Mouse (Mus musculus): ENCODE data around the gene Miga2. TPM values are rescaled to one million over a fixed set of nuclear protein-coding genes. Genes with fewer than 3 reads are reported as not detected.

Gene Miga2
- polyA plus RNA-seq, 1 experiment = 6.3 TPM

- Histone ChIP-seq H3K27ac (ENCODE audit: control insufficient read depth, insufficient read depth, low read depth, low read length) (no peak overlapping the region), H3K36me3 (ENCODE audit: control insufficient read depth, insufficient read depth, low read length) (no peaks in the 10 kb centered on the region; the same call in 1 of the 2 replicates), H3K4me3 (ENCODE audit: control insufficient read depth, low read depth, low read length) (no peak overlapping the region), H3K4me1 (ENCODE audit: control insufficient read depth, insufficient read depth, low read length) (peaks cover 7% of the 10 kb centered on the region), H3K27me3 (ENCODE audit: control insufficient read depth, insufficient read depth, low read length) (no peaks in the 10 kb centered on the region)
- no peak for TF ChIP-seq POLR2A (IDR thresholded peaks at IDR 0.05; ENCODE audit: control insufficient read depth, low read depth, low read length)
- TF ChIP-seq CTCF (IDR thresholded peaks at IDR 0.05; ENCODE audit: control insufficient read depth, insufficient read depth, insufficient replicate concordance, low read depth, low read length) = no peak
Observed at GRCm38 (mm10) chr2:30386913-30387312, 22.9 kb downstream of the Miga2 start.

- H3K36me3 ChIP-seq (ENCODE audit: control insufficient read depth, insufficient read depth, low read length) = no peaks in the 10 kb centered on the region
- no peak for TF ChIP-seq CTCF (IDR thresholded peaks at IDR 0.05; ENCODE audit: control insufficient read depth, insufficient read depth, insufficient replicate concordance, low read depth, low read length)
- no peak for TF ChIP-seq POLR2A (IDR thresholded peaks at IDR 0.05; ENCODE audit: control insufficient read depth, low read depth, low read length)
- H3K4me1 ChIP-seq (ENCODE audit: control insufficient read depth, insufficient read depth, low read length) = peaks cover 15% of the 10 kb centered on the region
- H3K4me3 ChIP-seq (ENCODE audit: control insufficient read depth, low read depth, low read length) = no peak overlapping the region
- H3K27ac ChIP-seq (ENCODE audit: control insufficient read depth, insufficient read depth, low read depth, low read length) = no peak overlapping the region
- H3K27me3 ChIP-seq (ENCODE audit: control insufficient read depth, insufficient read depth, low read length) = no peaks in the 10 kb centered on the region
Observed at GRCm38 (mm10) chr2:30389000-30389399, 25.0 kb downstream of the Miga2 start.

- H3K4me3 ChIP-seq (ENCODE audit: control insufficient read depth, low read depth, low read length) = peak within 1 kb of the TSS; percentile 95
- no peak for TF ChIP-seq CTCF (IDR thresholded peaks at IDR 0.05; ENCODE audit: control insufficient read depth, insufficient read depth, insufficient replicate concordance, low read depth, low read length)
- TF ChIP-seq POLR2A (IDR thresholded peaks at IDR 0.05; ENCODE audit: control insufficient read depth, low read depth, low read length) = peak; percentile 50
- H3K4me1 ChIP-seq (ENCODE audit: control insufficient read depth, insufficient read depth, low read length) = peaks cover 15% of the 10 kb centered on the region
- H3K27me3 ChIP-seq (ENCODE audit: control insufficient read depth, insufficient read depth, low read length) = no peaks in the 10 kb centered on the region
- H3K36me3 ChIP-seq (ENCODE audit: control insufficient read depth, insufficient read depth, low read length) = no peaks in the 10 kb centered on the region
- peak within 1 kb of the TSS; percentile 98 for H3K27ac ChIP-seq (ENCODE audit: control insufficient read depth, insufficient read depth, low read depth, low read length)
Observed at GRCm38 (mm10) chr2:30392114-30392576, 28.1 kb downstream of the Miga2 start, which contains the start of gene Dolpp1. Gene Dolpp1 (plus strand): TSS chr2:30392254.

GRCm38 (mm10) chr2:30392577-30393369 lies 28.7 kb downstream of the Miga2 start:
- H3K36me3 ChIP-seq (ENCODE audit: control insufficient read depth, insufficient read depth, low read length) = no peaks in the 10 kb centered on the region
- no peaks in the 10 kb centered on the region for H3K27me3 ChIP-seq (ENCODE audit: control insufficient read depth, insufficient read depth, low read length)
- peaks cover 15% of the 10 kb centered on the region for H3K4me1 ChIP-seq (ENCODE audit: control insufficient read depth, insufficient read depth, low read length)
- H3K27ac ChIP-seq (ENCODE audit: control insufficient read depth, insufficient read depth, low read depth, low read length) = peak overlapping the region; percentile 98
- 0 out of 2 replicates have a peak, but pooled peaks have one; percentile 2 for TF ChIP-seq CTCF (IDR thresholded peaks at IDR 0.05; ENCODE audit: control insufficient read depth, insufficient read depth, insufficient replicate concordance, low read depth, low read length)
- no peak; the same call in 1 of the 2 replicates for TF ChIP-seq POLR2A (IDR thresholded peaks at IDR 0.05; ENCODE audit: control insufficient read depth, low read depth, low read length)
- H3K4me3 ChIP-seq (ENCODE audit: control insufficient read depth, low read depth, low read length) = peak overlapping the region; percentile 95

DNA sequence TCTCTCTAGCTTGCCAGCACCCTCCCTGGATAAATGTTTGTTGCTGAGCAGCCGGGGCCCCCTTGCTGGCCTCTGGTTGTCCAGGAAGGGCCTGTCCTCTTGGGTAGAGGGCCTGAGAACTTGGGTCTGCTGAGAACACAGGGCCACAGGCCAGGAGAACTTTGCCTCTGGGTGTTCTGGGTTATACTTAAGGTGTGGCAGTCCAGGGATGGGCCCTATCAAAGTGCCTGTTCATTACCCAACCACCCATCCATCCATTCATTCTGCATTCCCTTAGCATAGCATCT lies 29.3 kb downstream of the Miga2 start:
- TF ChIP-seq POLR2A (IDR thresholded peaks at IDR 0.05; ENCODE audit: control insufficient read depth, low read depth, low read length) = no peak
- no peak for TF ChIP-seq CTCF (IDR thresholded peaks at IDR 0.05; ENCODE audit: control insufficient read depth, insufficient read depth, insufficient replicate concordance, low read depth, low read length)
- Histone ChIP-seq H3K4me3 (ENCODE audit: control insufficient read depth, low read depth, low read length) (peak overlapping the region; percentile 95), H3K4me1 (ENCODE audit: control insufficient read depth, insufficient read depth, low read length) (peaks cover 15% of the 10 kb centered on the region), H3K27me3 (ENCODE audit: control insufficient read depth, insufficient read depth, low read length) (no peaks in the 10 kb centered on the region), H3K36me3 (ENCODE audit: control insufficient read depth, insufficient read depth, low read length) (no peaks in the 10 kb centered on the region), H3K27ac (ENCODE audit: control insufficient read depth, insufficient read depth, low read depth, low read length) (no peak overlapping the region; the same call in 1 of the 2 replicates)

DNA sequence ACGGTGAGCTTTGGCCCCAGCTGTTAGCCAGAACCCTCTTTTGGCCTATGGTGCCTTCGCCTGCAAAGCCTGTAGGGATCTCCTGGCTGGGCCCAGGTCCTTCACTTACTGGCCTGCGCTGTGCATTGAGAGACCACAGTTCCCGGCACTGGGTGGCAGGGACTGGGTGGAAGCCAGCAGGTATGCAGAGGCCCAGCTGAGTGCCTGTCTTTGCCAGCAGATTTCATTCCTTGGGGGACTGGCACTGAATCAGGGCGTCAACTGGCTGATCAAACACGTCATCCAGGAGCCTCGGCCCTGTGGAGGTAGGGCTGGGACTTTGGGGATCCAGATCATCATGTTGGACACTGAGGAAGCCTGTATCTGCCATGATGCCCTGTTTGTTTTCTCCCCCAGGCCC lies 31.7 kb downstream of the Miga2 start:
- no peaks in the 10 kb centered on the region for H3K27me3 ChIP-seq (ENCODE audit: control insufficient read depth, insufficient read depth, low read length)
- peaks cover 15% of the 10 kb centered on the region for H3K4me1 ChIP-seq (ENCODE audit: control insufficient read depth, insufficient read depth, low read length)
- no peak for TF ChIP-seq CTCF (IDR thresholded peaks at IDR 0.05; ENCODE audit: control insufficient read depth, insufficient read depth, insufficient replicate concordance, low read depth, low read length)
- no peak for TF ChIP-seq POLR2A (IDR thresholded peaks at IDR 0.05; ENCODE audit: control insufficient read depth, low read depth, low read length)
- H3K36me3 ChIP-seq (ENCODE audit: control insufficient read depth, insufficient read depth, low read length) = no peaks in the 10 kb centered on the region; the same call in 1 of the 2 replicates
- H3K4me3 ChIP-seq (ENCODE audit: control insufficient read depth, low read depth, low read length) = no peak overlapping the region
- no peak overlapping the region for H3K27ac ChIP-seq (ENCODE audit: control insufficient read depth, insufficient read depth, low read depth, low read length)

- peaks cover 12% of the 10 kb centered on the region for H3K4me1 ChIP-seq (ENCODE audit: control insufficient read depth, insufficient read depth, low read length)
- TF ChIP-seq CTCF (IDR thresholded peaks at IDR 0.05; ENCODE audit: control insufficient read depth, insufficient read depth, insufficient replicate concordance, low read depth, low read length) (no peak), POLR2A (IDR thresholded peaks at IDR 0.05; ENCODE audit: control insufficient read depth, low read depth, low read length) (no peak)
- H3K27me3 ChIP-seq (ENCODE audit: control insufficient read depth, insufficient read depth, low read length) = no peaks in the 10 kb centered on the region
- no peak overlapping the region for H3K4me3 ChIP-seq (ENCODE audit: control insufficient read depth, low read depth, low read length)
- H3K27ac ChIP-seq (ENCODE audit: control insufficient read depth, insufficient read depth, low read depth, low read length) = no peak overlapping the region
- H3K36me3 ChIP-seq (ENCODE audit: control insufficient read depth, insufficient read depth, low read length) = no peaks in the 10 kb centered on the region; the same call in 1 of the 2 replicates
Observed at GRCm38 (mm10) chr2:30396246-30396645, 32.2 kb downstream of the Miga2 start.
